ENCODE assay signal across 10 mouse cellular contexts in the genomic region with DNA sequence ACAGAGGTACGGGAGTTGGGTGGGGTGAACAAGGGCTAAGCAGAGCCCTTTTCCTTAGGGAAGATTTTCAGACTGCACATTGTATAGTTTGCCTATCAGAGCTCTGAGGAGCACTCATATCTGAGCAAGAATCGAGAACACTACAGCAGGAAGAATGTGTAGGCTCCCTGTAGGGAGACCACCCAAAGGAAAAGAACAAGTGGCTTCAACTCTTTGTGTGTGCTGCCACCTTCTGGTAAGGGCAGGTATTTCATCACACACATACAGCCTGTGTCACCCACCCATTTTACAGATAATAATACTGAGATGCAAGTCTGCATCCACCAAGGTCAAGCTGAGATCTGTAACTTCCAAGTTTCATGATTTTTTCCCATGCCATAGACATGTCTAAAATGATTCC.
A peak's percentile ranks its signal among the peaks of the same experiment; 100 is the strongest.
DNase-seq lines count a peak whose midpoint lies in the region; ATAC-seq and TF ChIP-seq lines count a peak whose summit lies in the region.
"Had no signal": no experiment of that assay in that cellular context is flagged by ENCODE, and none has a peak within 500 bp of the region (broad histone marks: within the 10 kb centered on the region; RNA-seq: fewer than 3 reads in every experiment).

No protein-coding gene starts in this region.

- no peak overlapping the region for H3K27ac ChIP-seq in layer of hippocampus, adult 2 months
- no peak overlapping the region for H3K27ac ChIP-seq in midbrain, postnatal 0 days (ENCODE audit: low read depth, low read length)
- H3K27ac ChIP-seq: lung, embryonic 15.5 days; stomach, embryonic 15.5 days had no signal

- H3K4me1 ChIP-seq in midbrain, postnatal 0 days (ENCODE audit: insufficient read depth, low read length) = no peaks in the 10 kb centered on the region
- H3K4me1 ChIP-seq: lung, embryonic 15.5 days; stomach, embryonic 15.5 days had no signal

- H3K36me3 ChIP-seq in midbrain, postnatal 0 days (ENCODE audit: insufficient read depth, low read length) = no peaks in the 10 kb centered on the region
- H3K36me3 ChIP-seq: lung, embryonic 15.5 days; stomach, embryonic 15.5 days had no signal

- no peak for ATAC-seq in CD4-positive, CD25-positive, alpha-beta regulatory T cell, adult 4 months
- no peak for ATAC-seq in Patski
- ATAC-seq in midbrain, postnatal 0 days (ENCODE audit: low FRiP score) = no peak

- H3K27me3 ChIP-seq in Patski = no peaks in the 10 kb centered on the region
- H3K27me3 ChIP-seq in midbrain, postnatal 0 days (ENCODE audit: insufficient read depth, low read length) = no peaks in the 10 kb centered on the region
- H3K27me3 ChIP-seq: lung, embryonic 15.5 days; stomach, embryonic 15.5 days had no signal

- in situ Hi-C loops in Patski (cut with MboI; ENCODE audit: low pct_unique_long_range_greater_than_20kb) = loop anchor here (5.0 kb wide), 1 partner anchor 1273 kb away; the partner anchor contains the start of gene Htr1a

- 66% methylated on average over 2 of the region's 2 CpGs for WGBS in midbrain, postnatal 0 days

- peak; percentile 56 for DNase-seq in CD4-positive, CD25-positive, alpha-beta regulatory T cell, adult 2 months (ENCODE audit: low read depth, low spot score)
- peak in 1 of 2 experiments; percentile 48 for DNase-seq in layer of hippocampus, adult 2 months (ENCODE audit: low spot score in 2 of 2)
- DNase-seq in layer of hippocampus, adult 9-10 months (ENCODE audit: low spot score) = no peak
- DNase-seq in Patski (ENCODE audit: low read depth, low spot score) = no peak
- DNase-seq in heart, postnatal 4 days = peak; percentile 16
- DNase-seq in midbrain, postnatal 0 days (ENCODE audit: low spot score) = peak; percentile 31
- no peak for DNase-seq in ovary, postnatal 10 days (ENCODE audit: low spot score)

- H3K9ac ChIP-seq in midbrain, postnatal 0 days (replicated peaks; ENCODE audit: low read length, poor library complexity, severe bottlenecking) = no peak overlapping the region
- H3K9ac ChIP-seq: lung, embryonic 15.5 days; stomach, embryonic 15.5 days had no signal

- H3K4me3 ChIP-seq in layer of hippocampus, adult 2 months = no peak overlapping the region
- H3K4me3 ChIP-seq in midbrain, postnatal 0 days (ENCODE audit: low read depth, low read length) = no peak overlapping the region
- H3K4me3 ChIP-seq: lung, embryonic 15.5 days; stomach, embryonic 15.5 days had no signal

- POLR2A ChIA-PET in Patski (lab: Charles Lee) = no interaction called here

- peak; percentile 86 for TF ChIP-seq CTCF in layer of hippocampus, adult 2 months (conservative IDR thresholded peaks at IDR 0.05)
- peak; percentile 68 for TF ChIP-seq CTCF in Patski (IDR thresholded peaks at IDR 0.05)
- TF ChIP-seq CTCF in midbrain, postnatal 0 days (IDR thresholded peaks at IDR 0.05) = peak; percentile 60

- CTCF ChIA-PET in Patski (lab: Charles Lee) = interaction anchor here (1.2 to 1.3 kb wide), 3 partner anchors 12 to 52 kb away, joined by 3 to 4 read pairs (median 3); no protein-coding TSS in a partner anchor

- H3K4me2 ChIP-seq in midbrain, postnatal 0 days (ENCODE audit: low read depth, low read length, poor library complexity, severe bottlenecking) = no peak overlapping the region
- H3K4me2 ChIP-seq: lung, embryonic 15.5 days; stomach, embryonic 15.5 days had no signal

- H3K9me3 ChIP-seq in midbrain, postnatal 0 days (ENCODE audit: low read length) = no peaks in the 10 kb centered on the region
- H3K9me3 ChIP-seq: lung, embryonic 15.5 days; stomach, embryonic 15.5 days had no signal

Comparison
In these comparisons a context has a peak if more than half of its experiments do, and no peak if none do; other contexts are left out.
1. DNase-seq: peak in CD4-positive, CD25-positive, alpha-beta regulatory T cell, adult 2 months (single experiment), heart, postnatal 4 days (single experiment) and midbrain, postnatal 0 days (single experiment); none in layer of hippocampus, adult 9-10 months (single experiment), Patski (single experiment) and ovary, postnatal 10 days (single experiment).
2. Peak in every context shown above with its lines, with median percentiles within 50 percentile points of each other: CTCF ChIP-seq.